Mouse (Mus musculus) central nervous system, embryonic 18 days (tissue): ENCODE measurements around the gene Tmem136. TPM values are rescaled to one million over a fixed set of nuclear protein-coding genes. Genes with fewer than 3 reads are reported as not detected.

Experiments
- polyA plus RNA-seq: library from polyadenylated mRNA; depleted of rRNA; stranded (reverse); fragments of >200 nt; gene quantifications from 2 replicates; pipeline ENCODE4 v1.2.3, GENCODE M21; 2012; rRNA removed

Tmem136 gene
- 25.6 and 27.2 TPM in 2 replicates for polyA plus RNA-seq

GRCm38 (mm10) chr9:43116134-43116996 lies at the start of gene Tmem136:
Gene Tmem136, minus strand, starts transcription at chr9:43116570.

DNA sequence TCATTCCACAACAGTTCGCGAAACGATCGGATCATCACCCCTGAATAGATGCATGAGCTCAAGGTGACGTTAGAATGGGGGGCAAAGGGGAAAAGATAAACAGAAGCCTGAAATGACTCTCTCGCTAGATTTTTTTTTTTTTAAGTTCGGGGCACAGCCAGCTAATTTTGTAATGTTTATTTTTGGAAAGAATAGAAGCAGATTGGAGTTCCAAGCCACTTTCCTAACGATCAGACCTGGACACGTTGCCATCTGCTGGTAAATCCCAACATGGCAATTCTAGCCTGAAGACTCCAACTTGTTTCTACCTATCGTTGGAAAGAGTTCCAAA lies 9.2 kb downstream of the Tmem136 start, which contains the start of gene Arhgef12:
Gene Arhgef12 (minus strand): TSS at position 53 of the 331 bp plus-strand sequence.

Other genes with a start within 250 kb of the Tmem136 start
- 5.8 and 6.0 TPM in 2 replicates for gene Grik4, start 172.1 kb downstream of the Tmem136 start, polyA plus RNA-seq
- gene Arhgef12, start 9.3 kb downstream of the Tmem136 start, polyA plus RNA-seq: 53.1 and 54.7 TPM in 2 replicates
- 0.03 and 0.04 TPM in 2 replicates for gene Pou2f3, start 93.8 kb upstream of the Tmem136 start, polyA plus RNA-seq
- 7.1 and 8.9 TPM in 2 replicates for gene Oaf, start 123.3 kb upstream of the Tmem136 start, polyA plus RNA-seq
- gene Trim29, start 194.3 kb upstream of the Tmem136 start, polyA plus RNA-seq: 1.2 TPM in 1 of 2 replicates, not detected in the other